Mouse (Mus musculus) gastrocnemius, postnatal 14 days (tissue): ENCODE data around the gene Usp9y. TPM values are rescaled to one million over a fixed set of nuclear protein-coding genes. Genes with fewer than 3 reads are reported as not detected.

Source experiments
- DNase-seq: peaks from one replicate; pipeline ENCODE4 v3.0.0; 2021; ENCODE audit warnings: mixed read lengths
- intact Hi-C: fragments of 180-260 bp; cut with DNase I; formaldehyde crosslinking; loops from one replicate; pipeline ENCODE4 v1.15.1; 2025; ENCODE audit warnings: low total_unique reads
- long read RNA-seq, 2 experiments: library from polyadenylated mRNA; stranded (forward); transcript quantifications; one replicate each; pipeline ENCODE4 v2.0.0; 2021
- total RNA-seq, 2 experiments: library from RNA; stranded (reverse); gene quantifications; 2 replicates each; pipeline ENCODE4 v1.2.3; 2021

The Usp9y gene
- total RNA-seq = not detected
- long read RNA-seq, experiment 1 = 0 reads
- long read RNA-seq, experiment 2 = 0 reads

GRCm38 (mm10) chrY:1459682-1460081 is at the start of gene Usp9y:
Gene Usp9y, minus strand, starts transcription at chrY:1459782.
- intact Hi-C loops = no loop called here
- no peak for DNase-seq

GRCm38 (mm10) chrY:1293708-1294107 is 165.9 kb downstream of the Usp9y start:
- no peak for DNase-seq
- intact Hi-C loops = no loop called here

GRCm38 (mm10) chrY:1286171-1286795 is 173.3 kb downstream of the Usp9y start, which contains the start of gene Ddx3y:
Gene Ddx3y, minus strand, starts transcription at chrY:1286629.
- intact Hi-C loops = no loop called here
- DNase-seq = no peak

DNA sequence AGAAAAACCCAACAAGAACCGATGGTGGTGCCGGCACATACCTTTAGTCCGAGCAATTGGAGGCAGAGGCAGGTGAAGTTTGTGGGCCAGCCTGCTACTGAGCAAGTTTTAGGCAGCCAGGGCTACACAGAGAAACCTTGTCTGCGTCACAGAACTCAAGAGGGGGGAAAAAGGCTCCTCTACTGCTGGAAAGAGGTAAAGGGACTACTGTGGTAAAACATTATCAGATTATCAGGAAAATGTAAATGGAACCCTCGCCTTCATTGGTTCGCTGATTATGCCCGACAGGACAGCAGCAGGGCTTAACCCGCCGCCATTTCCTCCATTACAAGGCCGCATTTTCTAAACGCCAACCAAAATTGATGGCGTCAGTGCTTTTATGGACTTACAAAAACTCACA is 173.8 kb downstream of the Usp9y start:
- DNase-seq = no peak
- intact Hi-C loops = no loop called here

Other genes starting within 250 kb of the Usp9y start
- gene Uty, start 214.0 kb downstream of the Usp9y start, total RNA-seq = 10 to 100 TPM in 1 of 2 experiments, not detected in 1; 17.4 TPM
- 10 to 100 TPM in 1 of 2 experiments, not detected in 1; 57.5 TPM for gene Ddx3y, start 173.2 kb downstream of the Usp9y start, total RNA-seq